In the genomic region with DNA sequence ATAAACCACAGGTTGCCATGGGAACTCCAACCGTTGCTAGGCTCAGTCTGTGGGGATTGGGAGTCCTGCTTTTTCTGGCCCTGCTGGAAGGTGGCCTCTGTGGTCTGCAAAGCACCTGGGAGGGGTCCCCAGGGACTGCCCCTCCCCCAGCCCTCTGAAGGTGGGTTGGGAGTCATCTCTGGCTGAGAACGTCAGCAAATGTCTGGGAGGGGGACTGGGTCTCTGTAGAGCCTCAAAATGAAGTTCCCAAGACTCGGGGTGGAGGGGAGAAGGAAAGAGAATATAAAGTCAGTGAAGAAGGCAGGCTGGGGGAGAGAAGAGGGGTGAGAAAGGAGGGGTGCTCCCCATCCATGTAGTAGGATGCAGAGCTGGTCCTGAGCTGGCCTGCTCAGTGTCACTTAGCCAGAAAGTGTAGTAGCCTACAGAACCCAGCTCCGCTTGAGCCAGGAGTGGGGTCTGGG, we compare ENCODE assay signal across 9 mouse cellular contexts. TPM values are rescaled to one million over a fixed set of nuclear protein-coding genes. Genes with fewer than 3 reads are reported as not detected.
DNase-seq lines count a peak whose midpoint lies in the region; ATAC-seq and TF ChIP-seq lines count a peak whose summit lies in the region.
"Had no signal": no experiment of that assay in that cellular context is flagged by ENCODE, and none has a peak within 500 bp of the region (broad histone marks: within the 10 kb centered on the region; RNA-seq: fewer than 3 reads in every experiment).

No protein-coding gene starts in this region.

- H3K4me3 ChIP-seq in heart, embryonic 11.5 days (ENCODE audit: low read depth, low read length): no peak overlapping the region
- H3K4me3 ChIP-seq in hindbrain, embryonic 10.5 days: no peak overlapping the region
- no peak overlapping the region for H3K4me3 ChIP-seq in left cerebral cortex, adult 2 months
- H3K4me3 ChIP-seq: erythroblast, embryonic 14.5 days had no signal

- H3K4me1 ChIP-seq in heart, embryonic 11.5 days (ENCODE audit: control insufficient read depth, insufficient read depth, low read length): peaks cover 46% of the 10 kb centered on the region
- peaks cover 26% of the 10 kb centered on the region for H3K4me1 ChIP-seq in hindbrain, embryonic 10.5 days (replicated peaks)

- intact Hi-C loops in heart, postnatal 14 days (cut with DNase I): loop anchor here (5.0 kb wide), 1 partner anchor 36 kb away; no protein-coding TSS in a partner anchor
- intact Hi-C loops in left cerebral cortex, adult 2 months (cut with DNase I): loop anchor here (1.0 kb wide), 1 partner anchor 16 kb away; no protein-coding TSS in a partner anchor

- DNase-seq in heart, postnatal 14 days: no peak
- DNase-seq in brain, adult 2 months (ENCODE audit: low read depth, low spot score): peak; percentile 94
- DNase-seq in hindbrain, embryonic 10.5 days (ENCODE audit: low spot score): no peak
- DNase-seq in left cerebral cortex, adult 2 months (ENCODE audit: extremely low spot score in 1 of 2, low spot score in 2 of 2): peak; percentile 48 to 64
- DNase-seq in right cerebral cortex, adult 2 months (ENCODE audit: low spot score in 2 of 2): peak; percentile 68 to 73
- DNase-seq in cerebellum, adult 8-10 months: no peak
- no peak for DNase-seq in cerebellum, adult 11 months

- TF ChIP-seq CTCF in left cerebral cortex, adult 2 months (IDR thresholded peaks at IDR 0.05): no peak

- peak overlapping the region; percentile 41 for H3K4me2 ChIP-seq in heart, embryonic 11.5 days

- ATAC-seq in heart, embryonic 11.5 days (replicated peaks; ENCODE audit: insufficient number of reproducible peaks, low FRiP score, low TSS enrichment): no peak

- H3K27me3 ChIP-seq in heart, embryonic 11.5 days (ENCODE audit: control insufficient read depth, insufficient read depth, low read length): no peaks in the 10 kb centered on the region
- no peaks in the 10 kb centered on the region for H3K27me3 ChIP-seq in hindbrain, embryonic 10.5 days (ENCODE audit: insufficient read depth, poor library complexity, severe bottlenecking)

- peak overlapping the region; percentile 49; the same call in 1 of the 2 replicates for H3K9ac ChIP-seq in heart, embryonic 11.5 days (ENCODE audit: low read depth, low read length)

- H3K36me3 ChIP-seq in heart, embryonic 11.5 days (ENCODE audit: control insufficient read depth, insufficient read depth, low read length): no peaks in the 10 kb centered on the region
- no peaks in the 10 kb centered on the region for H3K36me3 ChIP-seq in hindbrain, embryonic 10.5 days

- H3K9me3 ChIP-seq in heart, embryonic 11.5 days (replicated peaks; ENCODE audit: control insufficient read depth, low read length): no peaks in the 10 kb centered on the region
- H3K9me3 ChIP-seq in hindbrain, embryonic 10.5 days: no peaks in the 10 kb centered on the region

- H3K27ac ChIP-seq in heart, embryonic 11.5 days (ENCODE audit: low read depth, low read length): peak overlapping the region; percentile 59
- H3K27ac ChIP-seq in hindbrain, embryonic 10.5 days: peak overlapping the region; percentile 54
- H3K27ac ChIP-seq in left cerebral cortex, adult 2 months: peak overlapping the region; percentile 95

- WGBS in heart, embryonic 11.5 days (ENCODE audit: insufficient replicate concordance): 27% methylated on average over 4 of the region's 4 CpGs
- WGBS in hindbrain, embryonic 10.5 days: 49% methylated on average over 4 of the region's 4 CpGs

RNA-seq across cellular contexts. Expression of gene Neurl1b, which starts 33.6 kb away (rescaled TPM):
- 2.0 and 3.0 TPM in 2 replicates for polyA plus RNA-seq in heart, embryonic 11.5 days (2014; fragmentation: Nextera tagmentation; extraction: Ambion mirVana)
- 10 to 100 TPM in 1 of 2 experiments, 1 to 10 TPM in 1; 8.9 to 12.3 TPM for total RNA-seq in heart, postnatal 14 days (2021)
- polyA plus RNA-seq in hindbrain, embryonic 10.5 days (2016; fragmentation: Nextera tagmentation; extraction: Ambion mirVana): 0.07 and 0.16 TPM in 2 replicates
- total RNA-seq in left cerebral cortex, adult 2 months (2021): 10 to 100 TPM; 69.9 to 79.7 TPM
- polyA plus RNA-seq: erythroblast, embryonic 14.5 days had no signal

Comparison
In these comparisons a context has a peak if more than half of its experiments do, and no peak if none do; other contexts are left out.
1. DNase-seq: peak in brain, adult 2 months (single experiment), left cerebral cortex, adult 2 months (2 of 2) and right cerebral cortex, adult 2 months (2 of 2); none in heart, postnatal 14 days (0 of 2), hindbrain, embryonic 10.5 days (single experiment), cerebellum, adult 8-10 months (single experiment) and cerebellum, adult 11 months (single experiment).
2. RNA of gene Neurl1b, which starts 33.6 kb away (total RNA-seq): 69.9 to 79.7 TPM in left cerebral cortex, adult 2 months; 8.9 to 12.3 TPM in heart, postnatal 14 days; every median in the first group is over 4 times any median in the second.
3. Peak in every context shown above with its lines, with median percentiles within 50 percentile points of each other: H3K27ac ChIP-seq.